Mouse (Mus musculus) hindbrain, embryonic 14.5 days (tissue): ENCODE measurements around the gene Tbc1d32. TPM values are rescaled to one million over a fixed set of nuclear protein-coding genes. Genes with fewer than 3 reads are reported as not detected.
A peak's percentile ranks its signal among the peaks of the same experiment; 100 is the strongest.
"Not testable (repeated sequence)": the region's sequence is repeated elsewhere in the genome, so short reads cannot be mapped to it uniquely, and the experiment has no call there.

ENCODE experiments used
- ATAC-seq: fragments of 200-750 bp; cut with Nextera tagmentation; 2 replicates; pipeline ENCODE4 v1.8.0; 2017; ENCODE audit warnings: moderate number of reproducible peaks, mild to moderate bottlenecking, moderate TSS enrichment, moderate library complexity; ENCODE audit not compliant: low FRiP score
- DNase-seq: peaks from one replicate; pipeline ENCODE4 v3.0.0-alpha.2; 2015; ENCODE audit warnings: low spot score
- H3K27ac ChIP-seq: fragments of 300-500 bp; sonication (generic); 2 replicates; pipeline ENCODE4 v1.5.1; 2014; ENCODE audit warnings: mild to moderate bottlenecking, moderate library complexity
- H3K27me3 ChIP-seq: fragments of 300-500 bp; sonication (generic); 2 replicates; pipeline ENCODE4 v1.6.1; 2014; ENCODE audit warnings: mild to moderate bottlenecking, low read length, mixed read lengths; ENCODE audit not compliant: control insufficient read depth, insufficient read depth
- H3K36me3 ChIP-seq: fragments of 300-500 bp; sonication (generic); replicated peaks from 2 replicates; pipeline ENCODE4 v1.6.1; 2014; ENCODE audit not compliant: control insufficient read depth, insufficient read depth
- H3K4me1 ChIP-seq: fragments of 300-500 bp; sonication (generic); replicated peaks from 2 replicates; pipeline ENCODE4 v1.6.1; 2014; ENCODE audit warnings: antibody characterized with exemption, low read length, mixed read lengths; ENCODE audit not compliant: control insufficient read depth, insufficient read depth
- H3K4me2 ChIP-seq: fragments of 300-500 bp; sonication (generic); replicated peaks from 2 replicates; pipeline ENCODE4 v1.6.1; 2014; ENCODE audit warnings: mild to moderate bottlenecking, moderate library complexity
- H3K4me3 ChIP-seq: fragments of 300-500 bp; sonication (generic); replicated peaks from 2 replicates; pipeline ENCODE4 v1.5.1; 2014; ENCODE audit warnings: mild to moderate bottlenecking, low read length
- H3K9ac ChIP-seq: fragments of 300-500 bp; sonication (generic); 2 replicates; pipeline ENCODE4 v1.6.1; 2014
- H3K9me3 ChIP-seq: fragments of 300-500 bp; sonication (generic); 2 replicates; pipeline ENCODE4 v1.6.1; 2016; ENCODE audit warnings: low read length; ENCODE audit not compliant: control insufficient read depth
- WGBS: fragments of 180-500 bp; shearing (Covaris S2); extraction: QIAGEN DNeasy Blood & Tissue Kit; methylation state at CpG from one replicate; pipeline ENCODE4 v1.1.7; 2014; 5-methylcytosine and 5-hydroxymethylcytosine counted together
- polyA plus RNA-seq: library from polyadenylated mRNA; unstranded; fragments of >200 nt; fragmentation: Nextera tagmentation; extraction: Ambion mirVana; gene quantifications from 2 replicates; pipeline ENCODE4 v1.2.1, GENCODE M21; 2014

Gene Tbc1d32
- polyA plus RNA-seq, 1 experiment from 2014 or later = 3.8 TPM

DNA sequence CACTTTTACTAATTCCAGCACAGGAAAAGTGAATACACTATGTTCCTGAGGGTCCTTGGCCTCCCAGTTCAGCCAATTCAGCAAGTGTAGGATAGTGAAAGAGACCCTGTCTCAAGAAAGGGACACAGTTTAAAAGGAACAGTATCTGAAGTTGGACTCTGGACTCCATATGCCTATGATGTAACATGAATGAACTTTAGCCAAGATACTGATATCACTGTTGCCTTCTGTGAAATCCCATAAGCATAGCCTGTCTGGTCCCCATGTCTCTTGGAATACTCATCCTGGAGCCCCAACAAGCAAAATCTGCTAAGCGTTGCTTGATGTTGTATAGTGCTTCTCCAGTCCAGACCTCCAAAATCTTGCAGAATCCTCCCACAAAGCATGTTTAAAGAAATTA lies 46.8 kb downstream of the Tbc1d32 start:
- no peaks in the 10 kb centered on the region for H3K4me1 ChIP-seq
- no peaks in the 10 kb centered on the region for H3K9me3 ChIP-seq
- H3K4me3 ChIP-seq = no peak overlapping the region
- ATAC-seq (no peak), DNase-seq (no peak)
- no peak overlapping the region for H3K9ac ChIP-seq
- H3K4me2 ChIP-seq = no peak overlapping the region
- peaks cover 10% of the 10 kb centered on the region for H3K36me3 ChIP-seq
- 95% methylated on average over 1 of the region's 1 CpGs for WGBS
- no peak overlapping the region for H3K27ac ChIP-seq
- H3K27me3 ChIP-seq = no peaks in the 10 kb centered on the region

DNA sequence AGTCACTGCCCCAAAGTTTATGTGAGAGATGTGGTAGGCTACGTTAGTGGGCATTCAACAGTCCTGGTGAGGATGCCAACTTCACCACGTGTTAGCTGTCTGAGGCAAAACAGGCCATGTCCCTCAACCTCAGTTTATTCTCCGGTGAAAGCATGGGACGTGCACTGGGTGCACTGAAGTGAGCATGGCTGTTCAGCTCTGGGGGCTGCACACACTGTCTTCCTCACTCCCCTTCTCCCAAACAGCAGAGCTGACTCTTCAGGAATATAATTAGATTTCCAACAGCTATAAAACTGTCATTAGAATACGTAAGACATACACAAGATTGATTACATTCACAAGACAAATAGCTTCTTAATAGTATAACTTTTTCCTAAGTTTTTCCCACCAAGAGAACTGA lies 55.3 kb downstream of the Tbc1d32 start:
- Histone ChIP-seq H3K27ac (no peak overlapping the region), H3K27me3 (no peaks in the 10 kb centered on the region), H3K4me3 (no peak overlapping the region), H3K9ac (no peak overlapping the region), H3K9me3 (no peaks in the 10 kb centered on the region), H3K4me1 (no peaks in the 10 kb centered on the region), H3K4me2 (no peak overlapping the region), H3K36me3 (0 out of 2 replicates have a peak, but pooled peaks cover 3% of the 10 kb centered on the region)
- WGBS = 82% methylated on average over 5 of the region's 5 CpGs
- no peak for DNase-seq
- no peak for ATAC-seq

DNA sequence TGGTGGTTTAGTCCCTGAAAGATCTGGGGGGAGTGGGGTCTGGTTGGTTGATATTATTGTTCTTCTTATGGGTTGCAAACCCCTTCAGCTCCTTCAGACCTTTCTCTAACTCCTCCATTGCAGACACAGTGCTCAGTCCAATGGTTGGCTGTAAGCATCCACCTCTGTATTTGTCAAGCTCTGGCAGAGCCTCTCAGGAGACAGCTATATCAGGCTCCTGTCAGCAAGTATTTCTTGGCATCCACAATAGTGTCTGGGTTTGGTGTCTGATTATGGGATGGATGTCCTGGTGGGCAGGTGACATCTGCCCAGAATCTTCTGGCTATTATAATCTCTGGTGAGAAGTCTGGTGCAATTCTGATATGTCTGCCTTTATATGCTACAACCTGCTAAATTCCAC lies 60.8 kb downstream of the Tbc1d32 start:
- H3K9ac ChIP-seq, H3K27ac ChIP-seq, H3K4me3 ChIP-seq, H3K36me3 ChIP-seq, H3K27me3 ChIP-seq, ATAC-seq, DNase-seq, H3K4me1 ChIP-seq, H3K9me3 ChIP-seq, H3K4me2 ChIP-seq: not testable (repeated sequence)

DNA sequence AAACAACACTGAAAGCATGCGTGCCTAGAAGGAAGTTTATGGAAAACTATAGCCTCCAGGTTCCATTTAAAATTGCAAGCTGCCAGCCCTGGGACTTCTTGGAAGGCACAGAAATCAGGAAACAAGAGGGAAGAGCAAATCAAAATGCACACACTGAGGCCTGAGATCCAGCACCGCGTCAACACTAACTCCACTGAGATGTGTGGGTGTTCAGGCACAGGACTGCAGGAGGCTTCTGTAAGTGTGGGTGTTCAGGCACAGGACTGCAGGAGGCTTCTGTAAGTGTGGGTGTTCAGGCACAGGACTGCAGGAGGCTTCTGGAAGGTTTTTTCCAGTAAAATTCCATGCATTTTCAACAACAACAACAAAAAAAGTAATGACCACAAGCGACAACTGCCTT lies 62.7 kb downstream of the Tbc1d32 start:
- ATAC-seq = no peak
- WGBS = 89% methylated on average over 4 of the region's 4 CpGs
- DNase-seq = no peak
- Histone ChIP-seq H3K27ac (no peak overlapping the region), H3K27me3 (no peaks in the 10 kb centered on the region), H3K4me1 (no peaks in the 10 kb centered on the region), H3K9ac (no peak overlapping the region), H3K4me2 (no peak overlapping the region), H3K9me3 (no peaks in the 10 kb centered on the region), H3K36me3 (no peaks in the 10 kb centered on the region), H3K4me3 (no peak overlapping the region)

DNA sequence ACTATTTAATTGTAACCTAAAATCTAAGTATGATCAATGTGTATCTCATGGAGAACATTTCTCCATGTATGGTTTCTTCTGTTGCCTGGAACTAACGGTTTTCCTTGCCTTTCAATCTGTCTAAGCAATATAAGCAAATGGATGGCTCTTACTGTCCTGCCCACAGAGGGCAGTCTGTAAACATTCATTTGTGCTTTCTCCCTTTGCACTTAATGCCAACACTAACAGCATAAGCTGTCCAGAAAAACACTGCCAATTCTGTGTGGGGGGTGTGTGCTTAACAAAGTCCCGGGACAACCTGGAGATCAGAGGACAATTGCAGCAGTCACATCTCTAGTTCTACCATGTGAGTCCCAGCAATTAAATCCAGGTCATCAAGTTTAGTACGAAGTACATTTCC lies 64.1 kb downstream of the Tbc1d32 start:
- 70% methylated on average over 3 of the region's 3 CpGs for whole genome bisulfite sequencing
- Histone ChIP-seq H3K36me3 (no peaks in the 10 kb centered on the region), H3K9me3 (no peaks in the 10 kb centered on the region), H3K9ac (no peak overlapping the region), H3K27ac (no peak overlapping the region), H3K4me3 (no peak overlapping the region), H3K4me1 (no peaks in the 10 kb centered on the region), H3K27me3 (no peaks in the 10 kb centered on the region), H3K4me2 (no peak overlapping the region)
- DNase-seq (no peak), ATAC-seq (no peak)

DNA sequence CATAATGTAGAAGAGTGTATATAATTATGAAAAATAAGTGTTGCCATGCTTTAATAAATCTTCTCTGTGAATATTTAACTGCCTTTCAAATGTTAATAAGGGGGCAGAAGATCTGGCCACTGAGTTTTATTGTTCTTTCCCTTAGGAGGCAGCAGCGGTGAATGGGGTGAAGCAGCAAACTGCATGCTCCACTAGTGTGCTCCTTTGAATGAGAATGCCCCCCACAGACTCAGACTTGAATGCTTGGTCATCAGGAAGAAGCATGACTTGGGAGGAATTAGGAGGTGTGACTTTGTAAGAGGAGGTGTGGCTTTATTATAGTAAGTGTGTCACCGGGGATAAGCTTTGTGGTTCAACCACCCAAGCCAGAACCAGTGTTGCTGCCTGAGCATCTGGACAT lies 69.7 kb downstream of the Tbc1d32 start:
- DNase-seq (no peak), ATAC-seq (peak; percentile 73; the same call in 1 of the 2 replicates)
- WGBS = 8% methylated on average over 2 of the region's 2 CpGs
- no peaks in the 10 kb centered on the region for H3K27me3 ChIP-seq
- no peaks in the 10 kb centered on the region for H3K9me3 ChIP-seq
- H3K36me3 ChIP-seq = no peaks in the 10 kb centered on the region
- H3K4me2 ChIP-seq = no peak overlapping the region
- no peak overlapping the region for H3K27ac ChIP-seq
- no peak overlapping the region for H3K4me3 ChIP-seq
- no peak overlapping the region for H3K9ac ChIP-seq
- no peaks in the 10 kb centered on the region for H3K4me1 ChIP-seq

DNA sequence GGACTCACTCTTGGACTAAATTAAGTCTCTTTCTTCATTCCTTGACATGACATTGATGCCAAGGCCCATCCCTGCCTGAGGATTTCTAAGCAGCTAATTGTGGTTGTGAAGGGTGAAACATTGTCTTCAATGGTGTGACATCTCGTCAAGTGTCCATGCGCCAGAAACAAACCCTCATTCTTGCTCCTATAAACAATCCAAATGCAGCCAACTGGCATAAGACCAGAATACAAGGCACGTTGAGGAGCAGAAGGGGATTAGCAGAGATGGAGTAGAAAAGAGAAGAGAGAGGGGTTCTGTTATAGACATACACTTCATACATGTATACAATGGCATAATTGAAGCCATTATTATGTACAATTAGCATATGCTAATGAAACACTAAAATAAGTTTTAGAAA lies 70.3 kb downstream of the Tbc1d32 start:
- no peaks in the 10 kb centered on the region for H3K27me3 ChIP-seq
- no peaks in the 10 kb centered on the region for H3K9me3 ChIP-seq
- no peaks in the 10 kb centered on the region for H3K36me3 ChIP-seq
- no peak overlapping the region for H3K9ac ChIP-seq
- H3K4me3 ChIP-seq = no peak overlapping the region
- H3K27ac ChIP-seq = no peak overlapping the region
- 25% methylated on average over 3 of the region's 3 CpGs for whole genome bisulfite sequencing
- DNase-seq (peak; percentile 41), ATAC-seq (peak; percentile 80; the same call in 1 of the 2 replicates)
- no peaks in the 10 kb centered on the region for H3K4me1 ChIP-seq
- H3K4me2 ChIP-seq = no peak overlapping the region

DNA sequence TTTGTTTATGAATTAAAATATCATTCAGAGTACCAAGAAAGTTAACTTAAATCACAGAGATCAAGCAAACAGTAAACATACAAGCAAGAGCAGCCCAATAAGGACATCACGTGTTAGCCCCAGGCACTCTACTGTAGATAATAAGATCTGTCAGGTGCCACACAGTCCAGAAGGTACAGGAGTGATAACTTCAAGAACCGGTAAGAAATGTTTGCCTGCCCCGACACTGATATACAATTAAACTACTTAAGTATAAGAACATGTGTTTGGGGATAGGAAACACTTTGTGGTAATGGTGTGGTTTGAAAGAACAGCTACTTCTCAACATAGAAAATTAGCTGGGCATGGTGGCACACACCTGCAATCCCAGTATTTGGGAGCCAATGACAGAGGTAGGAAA lies 71.5 kb downstream of the Tbc1d32 start:
- DNase-seq (no peak), ATAC-seq (no peak)
- no peak overlapping the region for H3K4me3 ChIP-seq
- no peaks in the 10 kb centered on the region for H3K36me3 ChIP-seq
- no peak overlapping the region for H3K27ac ChIP-seq
- no peak overlapping the region for H3K4me2 ChIP-seq
- 0 out of 2 replicates have a peak, but pooled peaks cover 2% of the 10 kb centered on the region for H3K9me3 ChIP-seq
- 94% methylated on average over 3 of the region's 3 CpGs for WGBS
- H3K4me1 ChIP-seq = no peaks in the 10 kb centered on the region
- no peaks in the 10 kb centered on the region for H3K27me3 ChIP-seq
- no peak overlapping the region for H3K9ac ChIP-seq

DNA sequence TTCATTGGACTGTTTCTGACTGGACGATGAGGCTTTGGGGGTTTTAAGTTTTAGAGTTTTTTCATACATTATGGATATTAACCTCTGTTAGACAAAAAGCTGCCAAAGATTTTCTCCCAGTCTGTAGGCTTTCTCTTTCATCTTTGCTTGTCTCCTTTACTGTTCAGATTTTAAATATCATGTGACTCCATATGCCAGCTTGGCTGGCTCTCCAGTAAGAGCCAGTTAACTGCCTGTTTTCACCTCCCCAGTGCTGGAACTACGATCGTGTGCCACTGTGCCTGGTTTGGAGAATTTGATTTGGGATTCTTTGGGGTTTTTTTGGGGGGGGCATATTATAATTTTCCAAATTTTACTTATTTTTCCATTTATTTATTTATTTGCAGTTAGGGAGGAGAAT lies 79.6 kb downstream of the Tbc1d32 start:
- H3K27ac ChIP-seq = no peak overlapping the region
- no peak overlapping the region for H3K4me2 ChIP-seq
- no peaks in the 10 kb centered on the region for H3K36me3 ChIP-seq
- no peak for ATAC-seq
- H3K9me3 ChIP-seq = 0 out of 2 replicates have a peak, but pooled peaks cover 4% of the 10 kb centered on the region
- no peak overlapping the region for H3K9ac ChIP-seq
- WGBS = 94% methylated on average over 3 of the region's 3 CpGs
- H3K4me1 ChIP-seq = no peaks in the 10 kb centered on the region
- H3K27me3 ChIP-seq = no peaks in the 10 kb centered on the region
- no peak for DNase-seq
- H3K4me3 ChIP-seq = no peak overlapping the region

DNA sequence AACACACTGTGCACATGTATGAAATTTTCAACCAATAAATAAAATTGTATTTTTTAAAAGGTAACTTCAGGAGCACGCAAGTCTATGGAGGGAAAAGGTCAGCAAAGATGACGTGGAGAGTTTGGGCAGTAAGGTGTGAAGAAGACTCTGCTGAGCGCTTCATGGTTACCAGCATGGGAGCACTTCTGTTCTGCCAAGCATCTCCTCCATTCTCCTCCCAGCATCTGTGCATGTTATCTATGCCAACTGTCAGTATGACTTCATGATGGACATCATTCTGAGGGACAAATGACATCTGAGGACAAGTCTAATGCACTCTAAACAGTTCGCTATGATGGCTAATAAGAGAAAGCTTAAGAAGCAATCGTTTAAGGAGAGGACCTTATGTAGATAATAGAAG lies 91.3 kb downstream of the Tbc1d32 start:
- Histone ChIP-seq H3K36me3 (no peaks in the 10 kb centered on the region), H3K4me3 (no peak overlapping the region), H3K4me2 (no peak overlapping the region), H3K9ac (no peak overlapping the region), H3K4me1 (no peaks in the 10 kb centered on the region), H3K27me3 (no peaks in the 10 kb centered on the region), H3K27ac (no peak overlapping the region), H3K9me3 (no peaks in the 10 kb centered on the region)
- ATAC-seq (no peak), DNase-seq (no peak)
- WGBS = 98% methylated on average over 5 of the region's 5 CpGs
